Mouse (Mus musculus) heart, embryonic 10.5 days (tissue): Measurements from ENCODE around the gene Nxph1. TPM values are rescaled to one million over a fixed set of nuclear protein-coding genes. Genes with fewer than 3 reads are reported as not detected.

ENCODE experiments used
- DNase-seq: peaks from one replicate; pipeline ENCODE4 v3.0.0-alpha.2; 2017; ENCODE audit warnings: low spot score
- H3K27ac ChIP-seq: fragments of 300-500 bp; sonication (generic); 2 replicates; pipeline ENCODE4 v1.5.1; 2016; ENCODE audit warnings: mild to moderate bottlenecking
- H3K27me3 ChIP-seq: fragments of 300-500 bp; sonication (generic); 2 replicates; pipeline ENCODE4 v1.6.1; 2016; ENCODE audit warnings: mild to moderate bottlenecking; ENCODE audit not compliant: poor library complexity, insufficient read depth, severe bottlenecking
- H3K36me3 ChIP-seq: fragments of 300-500 bp; sonication (generic); 2 replicates; pipeline ENCODE4 v1.6.1; 2016; ENCODE audit warnings: mild to moderate bottlenecking, moderate library complexity
- H3K4me1 ChIP-seq: fragments of 300-500 bp; sonication (generic); 2 replicates; pipeline ENCODE4 v1.6.1; 2016; ENCODE audit warnings: mild to moderate bottlenecking
- H3K4me3 ChIP-seq: fragments of 300-500 bp; sonication (generic); 2 replicates; pipeline ENCODE4 v1.5.1; 2016; ENCODE audit warnings: mild to moderate bottlenecking, moderate library complexity
- H3K9me3 ChIP-seq: fragments of 300-500 bp; sonication (generic); 2 replicates; pipeline ENCODE4 v1.6.1; 2016; ENCODE audit warnings: mild to moderate bottlenecking, moderate library complexity
- WGBS: fragments of 180-500 bp; shearing (Covaris S2); methylation state at CpG from one replicate; pipeline ENCODE4 v1.1.7; 2016; 5-methylcytosine and 5-hydroxymethylcytosine counted together
- polyA plus RNA-seq: library from polyadenylated mRNA; unstranded; fragments of >200 nt; fragmentation: Nextera tagmentation; extraction: Ambion mirVana; gene quantifications from 2 replicates; pipeline ENCODE4 v1.2.1, GENCODE M21; 2016

Nxph1 gene
- polyA plus RNA-seq, 1 experiment from 2014 or later, result not detected

GRCm38 (mm10) chr6:8950611-8951325 is 2.5 kb downstream of the Nxph1 start:
- no peak for DNase-seq
- Histone ChIP-seq H3K27ac (no peak overlapping the region), H3K4me1 (peaks cover 26% of the 10 kb centered on the region), H3K9me3 (no peaks in the 10 kb centered on the region), H3K27me3 (peaks cover 94% of the 10 kb centered on the region), H3K36me3 (no peaks in the 10 kb centered on the region), H3K4me3 (peak overlapping the region; percentile 56)
- WGBS, result 2% methylated on average over 26 of the region's 26 CpGs

GRCm38 (mm10) chr6:8951326-8951695 is 3.1 kb downstream of the Nxph1 start:
- H3K27me3 ChIP-seq, result peaks cover 95% of the 10 kb centered on the region
- peaks cover 26% of the 10 kb centered on the region for H3K4me1 ChIP-seq
- H3K4me3 ChIP-seq, result peak overlapping the region; percentile 56
- no peaks in the 10 kb centered on the region for H3K9me3 ChIP-seq
- no peak for DNase-seq
- H3K27ac ChIP-seq, result no peak overlapping the region
- H3K36me3 ChIP-seq, result no peaks in the 10 kb centered on the region
- WGBS, result 0% methylated on average over 24 of the region's 24 CpGs

GRCm38 (mm10) chr6:8951884-8952590 is 3.8 kb downstream of the Nxph1 start:
- WGBS, result 24% methylated on average over 15 of the region's 15 CpGs
- Histone ChIP-seq H3K27me3 (peaks cover 98% of the 10 kb centered on the region), H3K4me3 (no peak overlapping the region), H3K36me3 (no peaks in the 10 kb centered on the region), H3K9me3 (no peaks in the 10 kb centered on the region), H3K27ac (no peak overlapping the region), H3K4me1 (peaks cover 26% of the 10 kb centered on the region)
- no peak for DNase-seq

GRCm38 (mm10) chr6:8955817-8956529 is 7.7 kb downstream of the Nxph1 start:
- H3K27ac ChIP-seq, result no peak overlapping the region
- no peaks in the 10 kb centered on the region for H3K9me3 ChIP-seq
- WGBS, result 1% methylated on average over 35 of the region's 35 CpGs
- peaks cover 7% of the 10 kb centered on the region; the same call in 1 of the 2 replicates for H3K4me1 ChIP-seq
- DNase-seq, result no peak
- no peak overlapping the region for H3K4me3 ChIP-seq
- H3K27me3 ChIP-seq, result peaks cover 75% of the 10 kb centered on the region
- no peaks in the 10 kb centered on the region for H3K36me3 ChIP-seq

DNA sequence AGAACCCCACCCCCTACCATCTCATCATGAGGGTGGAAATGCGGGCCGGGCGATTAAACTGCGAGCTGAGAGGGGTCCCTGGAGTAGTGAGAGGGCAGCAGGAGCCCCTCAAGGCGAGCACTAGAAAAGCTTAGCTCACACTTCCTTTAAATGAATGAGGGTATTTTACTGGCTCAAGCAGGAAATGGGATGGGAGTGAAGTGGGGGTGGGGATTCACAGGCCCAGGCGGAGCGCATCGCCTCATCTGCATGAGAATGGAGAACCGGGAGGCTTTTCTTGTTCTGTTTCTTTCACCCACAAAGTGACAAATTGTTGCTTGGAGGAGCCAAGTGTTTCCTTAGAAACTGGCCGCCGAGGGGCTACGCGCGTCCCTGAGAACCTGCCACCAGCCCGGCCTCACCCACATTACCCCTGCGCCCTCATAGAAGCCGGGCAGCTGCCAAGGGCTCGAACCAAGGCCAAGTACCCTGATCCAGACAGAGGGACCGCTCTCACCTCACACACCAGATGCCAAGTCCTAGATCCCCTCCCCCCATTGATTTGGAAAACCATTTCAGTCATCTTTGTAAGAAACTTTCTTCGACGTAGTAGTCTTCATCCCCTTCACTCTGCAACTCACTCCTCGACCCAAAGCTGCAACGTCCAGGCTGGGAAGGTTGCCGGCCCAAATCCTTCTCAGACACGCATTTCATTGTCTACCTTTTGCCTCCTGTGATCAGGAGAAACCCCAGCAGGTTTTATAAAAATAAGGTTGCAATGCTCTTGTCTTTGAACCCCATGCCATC is 8.7 kb downstream of the Nxph1 start:
- Histone ChIP-seq H3K4me3 (no peak overlapping the region), H3K4me1 (no peaks in the 10 kb centered on the region), H3K27ac (no peak overlapping the region), H3K27me3 (peaks cover 65% of the 10 kb centered on the region), H3K36me3 (no peaks in the 10 kb centered on the region), H3K9me3 (no peaks in the 10 kb centered on the region)
- DNase-seq, result no peak
- WGBS, result 3% methylated on average over 25 of the region's 25 CpGs

GRCm38 (mm10) chr6:8957529-8957887 is 9.3 kb downstream of the Nxph1 start:
- peak; percentile 81 for DNase-seq
- Histone ChIP-seq H3K27ac (no peak overlapping the region), H3K36me3 (no peaks in the 10 kb centered on the region), H3K4me1 (no peaks in the 10 kb centered on the region), H3K9me3 (no peaks in the 10 kb centered on the region), H3K27me3 (peaks cover 59% of the 10 kb centered on the region), H3K4me3 (peak overlapping the region; percentile 24; the same call in 1 of the 2 replicates)
- 0% methylated on average over 15 of the region's 15 CpGs for WGBS

DNA sequence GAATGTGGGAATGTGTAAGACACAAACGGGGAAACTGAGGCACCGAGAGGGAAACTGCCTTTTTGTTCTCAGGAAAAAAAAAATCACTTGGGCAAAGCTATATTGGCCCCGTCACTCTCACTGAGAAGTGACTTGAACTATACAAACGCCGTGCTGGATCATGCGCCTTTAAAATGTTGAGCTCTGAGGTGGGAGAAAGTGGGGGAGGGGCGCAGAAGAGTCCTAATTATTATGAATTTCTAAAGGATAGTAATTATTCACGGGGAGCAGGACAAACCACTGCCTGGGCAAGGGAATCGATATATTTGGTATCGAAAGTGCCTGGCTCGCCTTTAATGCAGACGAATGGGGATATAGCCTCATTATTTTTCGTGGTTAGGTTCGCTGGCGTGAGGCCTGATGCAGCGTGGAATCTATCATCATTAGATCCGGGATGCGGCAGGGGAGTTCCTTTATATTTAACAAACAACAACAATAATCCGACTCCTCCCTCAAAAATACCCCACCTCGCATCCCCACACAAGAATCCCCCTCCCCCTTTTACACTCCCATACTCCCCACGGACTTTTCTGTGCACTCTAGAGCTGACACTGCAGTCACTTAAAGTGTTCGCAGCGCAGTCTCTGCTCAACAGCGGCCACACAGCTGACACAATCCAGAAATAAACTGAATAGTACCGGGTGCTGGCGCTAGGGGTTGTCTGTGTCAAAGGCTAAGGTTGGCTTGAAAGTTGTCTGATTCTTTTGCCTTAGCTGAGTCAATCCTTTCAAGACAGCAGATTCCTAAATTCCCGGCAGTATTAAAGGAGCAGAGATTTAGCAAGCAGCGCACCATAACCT is 10.1 kb downstream of the Nxph1 start:
- H3K36me3 ChIP-seq, result no peaks in the 10 kb centered on the region
- H3K27me3 ChIP-seq, result peaks cover 52% of the 10 kb centered on the region
- peak overlapping the region; percentile 24; the same call in 1 of the 2 replicates for H3K4me3 ChIP-seq
- WGBS, result 4% methylated on average over 28 of the region's 28 CpGs
- H3K27ac ChIP-seq, result no peak overlapping the region
- no peaks in the 10 kb centered on the region for H3K9me3 ChIP-seq
- H3K4me1 ChIP-seq, result no peaks in the 10 kb centered on the region
- DNase-seq, result no peak

GRCm38 (mm10) chr6:8959810-8960209 is 11.6 kb downstream of the Nxph1 start:
- Histone ChIP-seq H3K27ac (no peak overlapping the region), H3K4me1 (no peaks in the 10 kb centered on the region), H3K4me3 (no peak overlapping the region), H3K9me3 (no peaks in the 10 kb centered on the region), H3K36me3 (no peaks in the 10 kb centered on the region), H3K27me3 (peaks cover 37% of the 10 kb centered on the region)
- WGBS, result 80% methylated on average over 4 of the region's 4 CpGs
- no peak for DNase-seq

GRCm38 (mm10) chr6:8970576-8970975 is 22.3 kb downstream of the Nxph1 start:
- Histone ChIP-seq H3K27ac (no peak overlapping the region), H3K4me3 (no peak overlapping the region), H3K36me3 (no peaks in the 10 kb centered on the region), H3K9me3 (no peaks in the 10 kb centered on the region), H3K27me3 (no peaks in the 10 kb centered on the region), H3K4me1 (no peaks in the 10 kb centered on the region)
- WGBS, result 62% methylated on average over 2 of the region's 2 CpGs
- DNase-seq, result no peak

DNA sequence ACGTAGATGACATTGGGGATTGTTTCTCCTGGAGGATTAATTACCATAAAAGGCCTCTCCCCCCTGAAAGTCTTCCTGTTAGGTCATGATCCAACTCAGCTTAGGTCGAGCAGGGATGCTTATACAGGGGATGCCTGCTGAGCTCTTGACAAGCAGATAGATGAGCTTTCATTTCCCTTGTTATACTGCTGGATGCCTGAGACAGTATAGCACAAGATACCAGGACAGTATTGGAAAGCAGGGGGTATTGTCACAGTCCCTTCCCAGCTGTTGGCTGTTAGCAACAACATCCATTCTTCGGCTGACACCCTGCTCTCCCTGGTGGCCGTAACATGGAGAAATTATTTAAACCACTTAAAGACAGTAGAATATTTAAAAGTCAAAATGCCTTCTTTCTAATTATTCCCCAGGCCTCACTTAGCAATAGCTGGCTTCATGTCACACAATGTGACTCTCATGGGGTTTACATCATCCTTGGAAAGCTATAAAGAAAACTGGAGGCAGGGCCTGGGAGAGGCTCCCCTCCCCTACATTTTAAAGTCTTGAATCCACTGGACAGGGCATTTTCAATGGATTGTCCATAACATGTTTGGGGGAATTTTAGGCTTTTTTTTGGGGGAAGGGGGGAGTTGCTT is 31.1 kb downstream of the Nxph1 start:
- Histone ChIP-seq H3K4me3 (no peak overlapping the region), H3K9me3 (no peaks in the 10 kb centered on the region), H3K4me1 (no peaks in the 10 kb centered on the region), H3K36me3 (no peaks in the 10 kb centered on the region), H3K27ac (no peak overlapping the region), H3K27me3 (no peaks in the 10 kb centered on the region)
- DNase-seq, result no peak
- WGBS, result 63% methylated on average over 4 of the region's 4 CpGs

DNA sequence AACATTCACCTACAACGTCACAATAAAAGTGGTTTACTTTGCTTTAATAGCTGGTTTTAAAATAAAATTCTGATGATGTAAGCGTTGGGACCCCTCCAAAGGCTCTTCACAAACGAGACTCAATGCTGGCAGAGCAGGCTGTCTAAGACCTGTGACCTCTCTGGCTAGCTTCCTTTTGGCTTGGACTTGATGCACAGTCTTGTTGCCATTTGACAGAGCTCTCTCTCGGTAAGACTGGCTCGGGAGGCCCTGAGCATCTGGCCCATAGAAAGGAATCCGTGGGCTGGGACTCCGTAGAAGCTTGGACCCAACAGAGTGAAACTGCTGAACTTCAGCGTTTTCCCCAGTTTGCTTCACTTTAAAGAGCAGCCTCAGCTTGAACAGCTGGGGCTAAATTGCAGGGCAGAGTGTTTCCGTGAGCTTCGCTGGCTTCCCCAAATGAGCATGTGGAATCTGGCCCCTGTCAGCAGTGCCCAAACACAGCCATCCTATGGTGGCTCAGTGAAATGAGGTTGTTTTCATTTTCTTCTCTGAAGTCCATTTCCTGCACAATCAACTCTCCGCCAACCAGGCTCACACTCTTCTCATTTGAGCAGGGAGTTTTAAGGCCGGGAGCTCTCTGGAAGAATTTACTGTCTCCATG is 48.2 kb downstream of the Nxph1 start:
- Histone ChIP-seq H3K4me3 (no peak overlapping the region), H3K4me1 (no peaks in the 10 kb centered on the region), H3K9me3 (no peaks in the 10 kb centered on the region), H3K27me3 (no peaks in the 10 kb centered on the region), H3K27ac (no peak overlapping the region), H3K36me3 (no peaks in the 10 kb centered on the region)
- no peak for DNase-seq
- WGBS, result 68% methylated on average over 12 of the region's 12 CpGs
